Mouse (Mus musculus) hematopoietic stem cell, adult 5-6 weeks (primary cell): ENCODE measurements at regions not wholly inside any gene's neighbourhood (a gene's known extent, or its start where the extent isn't known, plus 50 kb on each side); places are given as distances from the start of the nearest gene placed in this dataset.
A peak's percentile ranks its signal among the peaks of the same experiment; 100 is the strongest.

ENCODE experiments used
- ATAC-seq, 2 experiments: fragments of 125-278 bp in 1 of 2; replicated peaks in 1 of 2; 2 replicates each; pipeline ENCODE4 v1.8.0; 2016 to 2017; ENCODE audit warnings: inconsistent platforms in 2 of 2, mild to moderate bottlenecking in 2 of 2, moderate number of reproducible peaks in 2 of 2, low read depth in 1 of 2, moderate TSS enrichment in 1 of 2; ENCODE audit not compliant: low FRiP score in 2 of 2, poor library complexity in 2 of 2, severe bottlenecking in 2 of 2, insufficient read depth in 1 of 2, low TSS enrichment in 1 of 2

GRCm38 (mm10) chr13:69394544-69394943 is 139.0 kb upstream of the Nsun2 start:
- no peak for ATAC-seq

- no peak for ATAC-seq
These were observed 123.2 kb upstream of the Nsun2 start for GRCm38 (mm10) chr13:69410359-69410758.

GRCm38 (mm10) chr13:69414813-69415212 is 118.7 kb upstream of the Nsun2 start:
- no peak for ATAC-seq

- ATAC-seq: no peak
These were observed 116.8 kb upstream of the Nsun2 start for GRCm38 (mm10) chr13:69416726-69417125.

DNA sequence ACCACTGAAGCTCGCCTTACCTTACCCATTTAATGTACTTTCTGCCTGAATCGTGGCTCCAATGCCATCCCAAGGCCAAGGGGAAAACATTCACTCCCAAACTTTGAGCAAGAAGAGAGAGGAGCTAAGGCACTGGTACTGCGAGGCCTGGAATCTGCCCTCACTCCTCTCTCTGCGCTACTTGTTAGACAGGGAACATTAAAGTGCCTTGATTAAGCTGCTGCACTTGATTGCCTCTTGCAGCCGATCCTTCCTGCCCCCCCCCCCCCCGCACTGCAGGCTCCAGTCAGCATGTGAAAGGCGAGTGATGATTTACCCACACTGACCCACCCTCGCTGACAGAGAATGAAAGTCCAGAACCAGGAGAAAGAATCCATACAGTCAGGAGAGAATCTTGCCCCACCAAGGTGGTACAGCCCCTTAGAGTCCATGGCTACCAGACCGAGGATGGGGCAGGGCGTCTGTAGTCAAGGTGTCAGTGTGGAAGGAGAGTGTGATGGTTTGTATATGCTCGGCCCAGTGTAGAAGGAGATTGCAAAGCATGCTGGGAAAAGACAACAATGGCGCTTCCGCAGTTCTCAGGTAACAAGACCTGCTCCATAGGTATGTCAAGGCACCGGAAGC is 115.6 kb upstream of the Nsun2 start:
- ATAC-seq: no peak

DNA sequence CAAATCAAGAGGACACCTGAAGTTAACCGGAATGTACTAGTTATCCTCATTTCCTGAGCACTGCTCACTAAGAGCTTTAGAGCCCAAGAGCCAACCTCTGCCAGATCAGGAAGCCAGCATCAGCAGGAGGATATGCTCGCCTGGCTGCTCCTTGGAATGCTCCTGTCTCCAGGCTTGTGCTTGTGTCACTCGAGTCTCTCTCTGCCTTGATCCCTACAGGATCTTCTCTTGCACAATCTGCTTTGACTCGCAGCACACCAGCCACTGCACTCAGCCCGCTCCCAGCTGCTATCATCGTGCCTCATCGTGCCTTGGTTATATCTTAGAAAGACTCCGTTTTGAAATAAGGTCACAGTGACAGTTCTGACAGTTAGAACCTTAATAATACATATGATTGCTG is 113.4 kb upstream of the Nsun2 start:
- ATAC-seq: no peak

- no peak for ATAC-seq
These were observed 111.6 kb upstream of the Nsun2 start for GRCm38 (mm10) chr13:69421966-69422365.

DNA sequence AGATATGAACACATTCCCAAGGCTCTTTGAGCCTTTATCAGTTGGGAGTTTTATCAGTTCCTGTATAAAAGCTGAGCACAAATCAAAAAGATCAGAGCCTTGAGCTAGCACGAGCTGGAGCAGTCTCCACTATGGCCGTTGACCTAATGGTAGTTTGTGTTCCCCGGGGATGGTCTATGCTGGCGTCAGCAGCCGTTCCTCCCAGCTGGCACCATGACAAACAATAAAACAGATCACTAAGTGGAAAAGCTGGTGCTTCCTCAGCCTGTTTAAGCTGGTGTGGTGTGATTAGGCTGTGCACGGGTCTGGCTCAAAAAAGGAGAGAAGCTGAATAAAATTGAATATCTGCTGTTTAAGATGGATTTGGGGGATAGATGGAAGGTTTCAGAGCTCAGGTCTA is 107.4 kb upstream of the Nsun2 start:
- ATAC-seq: no peak

DNA sequence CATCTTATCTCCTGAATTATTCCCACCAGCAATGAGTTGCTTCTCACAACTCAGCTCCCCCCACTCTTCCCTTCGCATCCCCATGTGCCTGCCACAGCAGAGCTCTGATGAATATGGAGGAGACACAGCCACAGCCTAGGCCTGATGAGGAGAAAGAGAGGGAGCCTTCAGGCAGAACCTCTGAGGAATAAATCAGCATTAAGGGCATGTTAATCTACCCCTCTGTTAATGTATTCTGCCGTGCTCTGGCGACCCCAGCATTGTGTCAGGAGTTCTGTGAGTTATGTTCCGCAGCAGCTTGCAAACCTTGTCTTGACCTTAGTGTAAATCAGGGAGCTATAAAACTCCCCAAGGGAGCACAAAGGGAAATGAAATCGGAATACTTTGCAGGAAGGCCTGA is 104.0 kb upstream of the Nsun2 start:
- ATAC-seq: no peak

DNA sequence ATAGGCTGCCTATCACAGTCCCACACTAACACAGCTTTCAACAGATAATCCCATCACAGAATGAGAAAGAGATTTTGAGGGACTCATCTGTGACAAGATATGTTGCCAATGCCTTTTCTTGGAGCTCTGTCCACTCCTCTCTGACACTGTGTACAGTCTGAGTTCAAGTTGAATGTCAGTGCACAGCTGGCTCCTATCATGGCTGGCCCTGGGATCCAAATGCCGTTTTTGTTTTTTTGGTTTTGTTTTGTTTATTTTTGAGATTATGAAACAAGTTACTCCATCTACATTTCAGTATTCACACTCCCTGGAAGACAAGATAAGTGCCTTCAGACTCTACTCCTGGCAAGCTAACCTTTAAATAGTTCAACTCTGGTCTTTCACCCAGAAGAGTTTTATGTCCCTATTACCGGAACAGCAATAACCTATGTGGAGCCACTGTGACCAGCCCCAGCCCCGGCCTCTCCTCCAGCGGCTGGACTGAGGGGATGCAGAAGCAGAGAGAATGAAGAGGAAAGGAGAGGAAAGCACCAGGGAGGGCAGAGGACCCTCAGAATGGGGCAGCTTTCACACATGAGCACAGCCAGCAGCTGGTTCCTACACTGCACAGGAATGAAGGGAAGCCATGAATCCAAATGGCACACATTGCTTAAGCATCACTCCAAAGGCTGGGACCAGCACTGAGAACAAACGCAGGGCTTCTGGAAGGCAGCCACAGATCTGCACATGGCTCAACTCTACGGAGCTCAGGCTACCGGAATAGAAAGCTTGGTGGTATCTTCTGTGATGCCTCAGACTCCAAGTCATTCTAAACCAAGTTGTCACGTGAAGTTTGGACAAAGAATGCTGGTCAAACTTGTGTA is 99.9 kb upstream of the Nsun2 start:
- ATAC-seq: no peak

DNA sequence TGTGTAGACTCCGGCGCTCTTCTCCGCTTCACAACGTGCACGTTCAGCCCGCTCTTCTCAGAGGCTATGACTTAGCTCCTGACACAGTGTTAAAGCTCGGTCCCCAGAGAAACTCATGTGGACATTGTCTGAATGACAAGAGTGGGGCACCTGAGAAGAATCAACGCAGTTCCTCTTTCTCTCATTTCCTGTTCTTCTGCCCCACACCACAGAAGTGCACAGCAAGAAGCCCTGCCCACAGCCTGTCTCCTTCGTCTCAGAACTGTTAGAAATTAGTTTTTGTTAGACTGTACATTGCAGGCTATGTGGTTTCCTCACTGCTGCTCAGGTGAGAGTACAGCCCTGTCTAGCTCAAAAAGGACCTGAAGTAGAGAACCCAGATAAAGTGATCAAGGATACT is 94.1 kb upstream of the Nsun2 start:
- ATAC-seq: peak; percentile 70 to 83

DNA sequence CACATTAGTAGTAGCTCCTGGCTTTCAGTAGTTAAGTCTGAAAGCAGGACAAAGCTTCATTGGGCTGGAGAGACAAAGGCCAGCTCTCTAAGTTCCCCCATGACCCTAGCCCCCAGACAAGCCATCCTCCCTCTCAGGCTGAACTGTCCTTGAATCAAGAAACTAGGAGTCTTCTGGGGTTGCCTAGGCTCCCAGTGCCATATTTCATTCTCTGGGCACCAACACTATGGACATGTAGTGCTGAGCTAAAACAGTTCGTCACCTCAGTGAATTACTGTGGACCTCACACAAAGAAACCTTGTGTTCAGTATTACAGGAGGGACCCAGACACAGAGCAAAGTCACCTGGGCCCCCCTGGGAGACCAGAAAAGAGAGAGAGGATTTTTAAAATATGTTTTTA is 91.7 kb upstream of the Nsun2 start:
- ATAC-seq: no peak

DNA sequence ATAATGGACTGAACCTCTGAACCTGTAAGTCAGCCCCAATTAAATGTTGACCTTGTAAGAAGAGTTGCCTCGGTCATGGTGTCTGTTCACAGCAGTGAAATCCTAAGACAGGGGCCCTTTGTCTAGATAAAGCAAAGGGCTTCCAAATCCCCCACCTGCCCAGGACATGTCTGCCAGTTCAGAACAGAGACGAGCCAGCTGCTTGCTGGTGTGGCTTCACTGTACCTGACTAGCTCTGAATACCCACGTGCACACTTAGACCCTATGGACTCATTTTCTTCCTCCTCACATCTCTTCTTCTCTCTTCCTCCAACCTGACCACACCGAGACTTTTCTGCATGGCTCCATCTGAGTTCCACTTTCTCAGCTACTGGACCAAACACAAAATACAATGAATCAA is 87.9 kb upstream of the Nsun2 start:
- no peak for ATAC-seq
